Mouse (Mus musculus): Measurements from ENCODE around the gene Fbxo24. TPM values are rescaled to one million over a fixed set of nuclear protein-coding genes. Genes with fewer than 3 reads are reported as not detected.
A peak's percentile ranks its signal among the peaks of the same experiment; 100 is the strongest.

Fbxo24 gene
- polyA plus RNA-seq, 1 experiment from 2014 or later: 0.20 TPM

DNA sequence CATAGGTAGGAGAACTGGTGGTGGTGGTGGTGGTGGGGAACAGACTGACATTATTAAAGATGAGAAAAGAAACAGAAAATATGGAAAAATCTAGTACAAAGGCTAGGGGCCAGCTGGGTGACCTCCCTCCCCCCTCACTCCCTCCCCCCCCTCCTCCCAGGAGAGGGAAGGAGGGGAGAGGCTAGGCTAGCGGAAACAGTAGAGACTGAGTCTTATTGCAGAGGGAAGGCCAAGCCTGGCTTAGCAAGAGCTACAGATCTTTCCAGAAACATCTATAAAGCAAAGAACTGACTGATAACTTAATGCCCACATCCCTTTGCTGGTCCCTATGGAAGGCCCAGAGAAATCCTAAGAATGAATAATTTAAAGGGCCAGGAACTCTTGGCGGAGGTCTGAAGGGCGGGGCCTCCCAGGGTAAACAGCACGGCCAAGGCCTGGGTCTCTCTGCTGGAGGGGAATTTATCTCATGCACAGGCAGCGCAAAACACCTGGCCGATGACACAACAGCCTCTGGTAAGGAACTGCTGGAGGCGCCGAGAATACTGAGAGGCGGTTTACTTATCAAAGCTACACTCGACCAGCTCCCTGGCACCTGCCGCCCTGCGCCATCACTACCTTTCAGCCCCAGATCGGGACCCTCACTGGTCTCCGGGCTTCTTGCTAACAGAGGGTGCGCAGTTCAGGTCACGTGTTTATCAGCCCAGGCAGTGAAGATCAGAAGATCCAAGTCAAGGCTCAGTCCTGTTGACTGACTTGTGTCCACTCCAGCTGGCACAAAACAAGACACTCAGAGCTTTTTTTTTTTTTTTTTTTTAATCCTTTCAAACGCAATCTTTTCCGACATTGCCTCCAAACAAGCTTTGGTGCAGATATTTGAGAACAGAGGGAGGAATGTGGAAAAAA lies 21.1 kb upstream of the Fbxo24 start:
- no peak for ATAC-seq (ENCODE audit: insufficient number of reproducible peaks, insufficient read depth, low FRiP score, low read depth)
- H3K9me3 ChIP-seq (ENCODE audit: control insufficient read depth, low read length): no peaks in the 10 kb centered on the region
- peak overlapping the region; percentile 31 for H3K4me2 ChIP-seq (ENCODE audit: low read length)
- no peak overlapping the region for H3K4me3 ChIP-seq (ENCODE audit: control insufficient read depth in 1 of 2, insufficient read depth in 1 of 2, low read depth in 1 of 2, low read length in 2 of 2)
- 13% methylated on average over 18 of the region's 18 CpGs for WGBS
- H3K27me3 ChIP-seq (ENCODE audit: control insufficient read depth, insufficient read depth, low read length): peaks cover 16% of the 10 kb centered on the region
- H3K36me3 ChIP-seq (ENCODE audit: control insufficient read depth, insufficient read depth, low read length): peaks cover 24% of the 10 kb centered on the region
- H3K4me1 ChIP-seq (ENCODE audit: control insufficient read depth in 2 of 2, insufficient read depth in 2 of 2, low read length in 2 of 2): peaks cover 7 to 25% of the 10 kb centered on the region in 2 experiments; a peak in 3 of 4 replicates
- H3K27ac ChIP-seq (replicated peaks in 1 of 2; ENCODE audit: control insufficient read depth in 1 of 2, insufficient read depth in 1 of 2, low read depth in 2 of 2, low read length in 2 of 2): peak overlapping the region in 1 of 2 experiments; percentile 4; a peak in 1 of 4 replicates
- H3K9ac ChIP-seq (ENCODE audit: low read length): no peak overlapping the region

DNA sequence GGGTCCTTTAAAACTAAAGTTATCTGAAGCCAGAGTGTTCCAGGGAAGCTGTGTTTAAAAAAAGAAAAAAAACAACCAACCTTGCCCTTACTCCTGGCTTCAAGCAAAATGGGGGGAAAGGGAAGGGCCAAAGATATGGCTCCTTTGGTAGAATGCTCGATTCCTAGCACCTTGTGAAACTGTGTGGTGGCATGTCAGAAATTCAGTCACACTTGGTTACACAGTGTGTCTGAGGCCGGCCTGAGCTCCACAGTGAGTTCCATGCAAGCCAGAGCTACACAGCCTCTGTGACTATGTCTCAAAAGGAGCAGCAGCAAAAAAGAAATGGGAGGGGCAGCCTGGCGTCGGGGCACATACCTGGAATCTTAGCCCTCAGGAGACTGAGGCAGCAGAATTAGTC lies 20.4 kb upstream of the Fbxo24 start:
- Histone ChIP-seq H3K9me3 (ENCODE audit: control insufficient read depth, low read length) (no peaks in the 10 kb centered on the region), H3K36me3 (ENCODE audit: control insufficient read depth, insufficient read depth, low read length) (peaks cover 21% of the 10 kb centered on the region), H3K4me3 (ENCODE audit: control insufficient read depth in 1 of 2, insufficient read depth in 1 of 2, low read depth in 1 of 2, low read length in 2 of 2) (no peak overlapping the region), H3K27ac (replicated peaks in 1 of 2; ENCODE audit: control insufficient read depth in 1 of 2, insufficient read depth in 1 of 2, low read depth in 2 of 2, low read length in 2 of 2) (no peak overlapping the region), H3K27me3 (ENCODE audit: control insufficient read depth, insufficient read depth, low read length) (peaks cover 20% of the 10 kb centered on the region), H3K4me2 (ENCODE audit: low read length) (no peak overlapping the region), H3K4me1 (ENCODE audit: control insufficient read depth in 2 of 2, insufficient read depth in 2 of 2, low read length in 2 of 2) (peaks cover 7 to 27% of the 10 kb centered on the region in 2 experiments; a peak in 3 of 4 replicates), H3K9ac (ENCODE audit: low read length) (no peak overlapping the region)
- 45% methylated on average over 4 of the region's 4 CpGs for WGBS
- no peak for ATAC-seq (ENCODE audit: insufficient number of reproducible peaks, insufficient read depth, low FRiP score, low read depth)

DNA sequence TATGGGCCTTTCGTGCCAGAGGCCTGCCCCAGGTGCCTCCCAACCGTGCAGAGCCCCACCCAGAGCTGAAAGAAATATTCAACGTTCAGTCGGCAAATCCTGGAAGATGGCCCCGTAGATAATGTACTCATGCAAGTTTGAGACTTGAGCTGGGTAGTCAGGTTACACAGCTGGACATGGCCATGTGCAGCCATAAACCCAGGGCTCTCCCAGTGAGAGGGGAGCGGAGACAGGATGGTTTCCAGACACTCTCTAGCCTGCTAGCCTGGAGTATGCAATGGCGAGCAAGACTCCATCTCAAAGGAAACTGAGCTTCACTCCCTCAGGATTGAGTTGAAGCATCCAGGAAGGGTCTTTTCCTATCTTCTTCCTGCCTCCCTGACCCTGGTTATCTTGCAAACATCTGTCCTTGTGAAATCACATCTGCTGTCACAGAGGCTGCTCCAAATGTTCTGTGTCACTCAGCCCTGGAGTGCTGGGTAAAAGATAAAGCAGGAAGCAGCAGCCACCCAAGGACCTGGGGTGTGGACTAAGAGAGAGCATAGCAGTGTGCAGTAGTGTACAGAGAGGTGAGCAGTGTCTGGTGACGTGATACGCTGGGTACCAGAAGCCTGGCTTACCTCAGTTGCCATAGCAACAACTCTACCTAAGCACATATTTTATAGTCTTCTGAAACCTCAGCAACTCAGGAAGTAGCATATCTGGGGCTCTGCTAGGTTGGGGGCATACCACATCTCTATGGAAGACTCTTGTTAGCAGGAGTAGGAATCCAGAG lies 19.2 kb upstream of the Fbxo24 start:
- Histone ChIP-seq H3K4me3 (ENCODE audit: control insufficient read depth in 1 of 2, insufficient read depth in 1 of 2, low read depth in 1 of 2, low read length in 2 of 2) (no peak overlapping the region), H3K27me3 (ENCODE audit: control insufficient read depth, insufficient read depth, low read length) (peaks cover 28% of the 10 kb centered on the region), H3K27ac (replicated peaks in 1 of 2; ENCODE audit: control insufficient read depth in 1 of 2, insufficient read depth in 1 of 2, low read depth in 2 of 2, low read length in 2 of 2) (no peak overlapping the region), H3K4me2 (ENCODE audit: low read length) (no peak overlapping the region), H3K4me1 (ENCODE audit: control insufficient read depth in 2 of 2, insufficient read depth in 2 of 2, low read length in 2 of 2) (peaks cover 7 to 27% of the 10 kb centered on the region in 2 experiments; a peak in 3 of 4 replicates), H3K9me3 (ENCODE audit: control insufficient read depth, low read length) (no peaks in the 10 kb centered on the region), H3K36me3 (ENCODE audit: control insufficient read depth, insufficient read depth, low read length) (peaks cover 10% of the 10 kb centered on the region), H3K9ac (ENCODE audit: low read length) (no peak overlapping the region)
- 47% methylated on average over 9 of the region's 9 CpGs for WGBS
- no peak for ATAC-seq (ENCODE audit: insufficient number of reproducible peaks, insufficient read depth, low FRiP score, low read depth)

DNA sequence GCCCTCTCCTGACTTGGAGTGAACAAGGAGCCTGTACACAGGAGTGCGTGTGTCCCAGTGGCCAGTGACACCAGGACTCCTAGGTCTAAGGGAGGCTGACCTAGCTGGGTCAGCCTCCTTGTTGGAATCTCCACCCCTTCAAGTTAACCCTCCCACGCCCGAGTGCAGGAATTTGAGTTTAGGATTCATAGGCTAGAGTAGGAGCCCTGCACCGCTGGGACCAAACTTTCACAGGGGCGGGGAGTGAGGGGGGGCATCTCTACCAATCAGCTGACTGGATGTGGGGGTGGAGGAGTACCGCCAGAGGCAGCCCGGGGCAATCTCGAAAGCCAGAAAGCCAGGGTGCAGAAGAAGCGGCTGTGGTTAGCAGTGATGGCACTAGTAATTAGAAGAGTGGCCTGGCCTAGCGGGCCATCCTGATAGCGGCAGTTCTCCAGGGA lies 16.9 kb upstream of the Fbxo24 start, which contains the start of gene Irs3:
Irs3 (minus strand) TSS at position 63 of the 440 bp plus-strand sequence.
- H3K27me3 ChIP-seq (ENCODE audit: control insufficient read depth, insufficient read depth, low read length): peaks cover 28% of the 10 kb centered on the region
- peak within 1 kb of the TSS; percentile 40 to 42 for H3K4me3 ChIP-seq (ENCODE audit: control insufficient read depth in 1 of 2, insufficient read depth in 1 of 2, low read depth in 1 of 2, low read length in 2 of 2)
- WGBS: 16% methylated on average over 11 of the region's 11 CpGs
- H3K36me3 ChIP-seq (ENCODE audit: control insufficient read depth, insufficient read depth, low read length): peaks cover 15% of the 10 kb centered on the region
- no peak for ATAC-seq (ENCODE audit: insufficient number of reproducible peaks, insufficient read depth, low FRiP score, low read depth)
- H3K9ac ChIP-seq (ENCODE audit: low read length): peak within 1 kb of the TSS; percentile 55
- peak within 1 kb of the TSS; percentile 72 for H3K4me2 ChIP-seq (ENCODE audit: low read length)
- no peak within 1 kb of the TSS for H3K27ac ChIP-seq (replicated peaks in 1 of 2; ENCODE audit: control insufficient read depth in 1 of 2, insufficient read depth in 1 of 2, low read depth in 2 of 2, low read length in 2 of 2)
- H3K4me1 ChIP-seq (ENCODE audit: control insufficient read depth in 2 of 2, insufficient read depth in 2 of 2, low read length in 2 of 2): peaks cover 7 to 27% of the 10 kb centered on the region in 2 experiments; a peak in 3 of 4 replicates
- no peaks in the 10 kb centered on the region for H3K9me3 ChIP-seq (ENCODE audit: control insufficient read depth, low read length)

DNA sequence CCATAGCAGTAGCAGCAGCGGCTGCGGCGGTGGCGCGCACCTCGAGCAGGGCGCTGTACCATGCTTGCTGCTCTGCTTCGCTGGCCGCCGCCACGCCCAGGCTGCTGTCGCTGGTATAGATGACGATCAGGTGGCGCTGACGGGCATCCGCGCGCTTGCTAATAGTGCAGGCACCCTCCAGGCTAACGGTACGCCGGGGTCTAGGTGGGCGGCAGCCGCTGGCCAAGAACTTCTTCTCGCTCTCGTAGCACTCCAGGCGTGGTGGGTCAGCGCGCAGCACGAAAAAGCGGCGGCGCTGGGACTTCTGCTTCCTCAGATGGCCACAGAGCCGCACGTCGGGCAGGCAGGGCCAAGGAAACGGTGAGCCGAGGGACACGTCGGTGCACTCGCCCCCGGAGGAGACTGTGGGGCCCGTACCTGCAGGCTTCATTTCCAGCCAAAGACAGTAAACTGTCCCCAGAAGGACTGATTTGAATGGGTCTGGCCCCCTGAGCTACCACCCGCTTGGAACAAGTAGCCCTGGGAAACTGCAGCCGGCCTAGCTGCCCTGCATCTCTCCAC lies 16.4 kb upstream of the Fbxo24 start:
- Histone ChIP-seq H3K4me1 (ENCODE audit: control insufficient read depth in 2 of 2, insufficient read depth in 2 of 2, low read length in 2 of 2) (peaks cover 6 to 26% of the 10 kb centered on the region in 2 experiments; a peak in 3 of 4 replicates), H3K4me2 (ENCODE audit: low read length) (peak overlapping the region; percentile 72), H3K9me3 (ENCODE audit: control insufficient read depth, low read length) (no peaks in the 10 kb centered on the region), H3K27ac (replicated peaks in 1 of 2; ENCODE audit: control insufficient read depth in 1 of 2, insufficient read depth in 1 of 2, low read depth in 2 of 2, low read length in 2 of 2) (no peak overlapping the region), H3K36me3 (ENCODE audit: control insufficient read depth, insufficient read depth, low read length) (peaks cover 20% of the 10 kb centered on the region), H3K27me3 (ENCODE audit: control insufficient read depth, insufficient read depth, low read length) (peaks cover 28% of the 10 kb centered on the region), H3K4me3 (ENCODE audit: control insufficient read depth in 1 of 2, insufficient read depth in 1 of 2, low read depth in 1 of 2, low read length in 2 of 2) (peak overlapping the region; percentile 40 to 42), H3K9ac (ENCODE audit: low read length) (peak overlapping the region; percentile 55)
- ATAC-seq (ENCODE audit: insufficient number of reproducible peaks, insufficient read depth, low FRiP score, low read depth): no peak
- WGBS: 3% methylated on average over 44 of the region's 44 CpGs

DNA sequence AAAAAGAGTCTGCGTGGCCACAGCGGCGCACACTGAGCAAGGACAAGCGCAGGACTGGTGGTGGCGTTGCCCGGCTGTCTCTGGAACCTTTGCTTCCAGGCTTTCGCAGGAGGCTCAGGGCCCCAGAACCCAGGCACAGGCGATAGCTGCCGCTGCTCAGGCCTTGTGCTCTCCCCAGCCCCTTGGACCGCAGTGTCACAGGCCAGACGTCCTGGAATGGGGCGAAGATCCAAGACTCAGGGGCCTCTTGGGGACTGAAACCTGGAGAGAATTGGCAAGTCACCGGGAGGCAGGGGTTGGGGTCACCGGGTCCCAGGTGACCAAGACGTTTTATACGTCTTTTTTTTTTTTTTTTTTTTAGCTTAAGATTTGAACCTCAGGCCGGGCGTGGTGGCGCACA lies 15.7 kb upstream of the Fbxo24 start:
- no peak for ATAC-seq (ENCODE audit: insufficient number of reproducible peaks, insufficient read depth, low FRiP score, low read depth)
- Histone ChIP-seq H3K4me3 (ENCODE audit: control insufficient read depth in 1 of 2, insufficient read depth in 1 of 2, low read depth in 1 of 2, low read length in 2 of 2) (no peak overlapping the region), H3K9me3 (ENCODE audit: control insufficient read depth, low read length) (no peaks in the 10 kb centered on the region), H3K4me1 (ENCODE audit: control insufficient read depth in 2 of 2, insufficient read depth in 2 of 2, low read length in 2 of 2) (peaks cover 2 to 19% of the 10 kb centered on the region in 2 experiments; a peak in 3 of 4 replicates), H3K27ac (replicated peaks in 1 of 2; ENCODE audit: control insufficient read depth in 1 of 2, insufficient read depth in 1 of 2, low read depth in 2 of 2, low read length in 2 of 2) (no peak overlapping the region), H3K9ac (ENCODE audit: low read length) (no peak overlapping the region), H3K27me3 (ENCODE audit: control insufficient read depth, insufficient read depth, low read length) (peaks cover 28% of the 10 kb centered on the region), H3K4me2 (ENCODE audit: low read length) (peak overlapping the region; percentile 72), H3K36me3 (ENCODE audit: control insufficient read depth, insufficient read depth, low read length) (peaks cover 27% of the 10 kb centered on the region)
- WGBS: 38% methylated on average over 19 of the region's 19 CpGs

DNA sequence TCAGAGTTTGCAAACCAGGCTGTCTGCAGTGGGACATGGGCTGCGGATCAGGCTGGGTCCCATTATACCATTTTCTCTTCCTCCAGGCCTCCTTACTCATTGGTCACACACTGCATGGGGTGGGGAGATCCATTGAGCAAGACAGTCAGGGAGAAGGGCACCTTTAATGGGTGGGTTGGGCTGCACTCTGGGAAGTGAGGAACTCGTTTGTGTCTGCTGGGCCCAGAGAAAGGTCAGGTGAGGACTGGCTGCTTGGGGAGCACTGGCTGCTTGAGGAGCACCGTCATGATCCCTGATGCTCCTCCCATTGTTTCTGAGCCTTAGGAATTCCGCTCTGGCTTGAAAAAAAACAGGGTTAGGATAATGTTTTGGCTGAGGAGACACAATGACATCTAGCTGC lies 14.1 kb upstream of the Fbxo24 start:
- no peak overlapping the region for H3K9ac ChIP-seq (ENCODE audit: low read length)
- H3K9me3 ChIP-seq (ENCODE audit: control insufficient read depth, low read length): no peaks in the 10 kb centered on the region
- no peak overlapping the region for H3K27ac ChIP-seq (replicated peaks in 1 of 2; ENCODE audit: control insufficient read depth in 1 of 2, insufficient read depth in 1 of 2, low read depth in 2 of 2, low read length in 2 of 2)
- H3K4me1 ChIP-seq (ENCODE audit: control insufficient read depth in 2 of 2, insufficient read depth in 2 of 2, low read length in 2 of 2): peaks cover 0 to 12% of the 10 kb centered on the region in 2 experiments; a peak in 3 of 4 replicates
- 45% methylated on average over 4 of the region's 4 CpGs for WGBS
- peaks cover 28% of the 10 kb centered on the region for H3K27me3 ChIP-seq (ENCODE audit: control insufficient read depth, insufficient read depth, low read length)
- ATAC-seq (ENCODE audit: insufficient number of reproducible peaks, insufficient read depth, low FRiP score, low read depth): no peak
- H3K36me3 ChIP-seq (ENCODE audit: control insufficient read depth, insufficient read depth, low read length): peaks cover 43% of the 10 kb centered on the region
- no peak overlapping the region for H3K4me3 ChIP-seq (ENCODE audit: control insufficient read depth in 1 of 2, insufficient read depth in 1 of 2, low read depth in 1 of 2, low read length in 2 of 2)
- no peak overlapping the region for H3K4me2 ChIP-seq (ENCODE audit: low read length)
